Mouse (Mus musculus) neural tube, embryonic 14.5 days (tissue): ENCODE measurements around the gene Arhgef3. TPM values are rescaled to one million over a fixed set of nuclear protein-coding genes. Genes with fewer than 3 reads are reported as not detected.

Experiments used
- ATAC-seq: fragments of 200-750 bp; cut with Nextera tagmentation; 2 replicates; pipeline ENCODE4 v1.8.0; 2017; ENCODE audit warnings: low read depth, mild to moderate bottlenecking, moderate TSS enrichment, moderate library complexity
- H3K27ac ChIP-seq: fragments of 300-500 bp; sonication (generic); 2 replicates; pipeline ENCODE4 v1.5.1; 2014; ENCODE audit warnings: low read depth, mild to moderate bottlenecking, control low read depth, low read length, moderate library complexity, mixed read lengths
- H3K27me3 ChIP-seq: fragments of 300-500 bp; sonication (generic); 2 replicates; pipeline ENCODE4 v1.6.1; 2014; ENCODE audit warnings: low read length; ENCODE audit not compliant: control insufficient read depth, insufficient read depth
- H3K36me3 ChIP-seq: fragments of 300-500 bp; sonication (generic); 2 replicates; pipeline ENCODE4 v1.6.1; 2014; ENCODE audit warnings: low read length, mixed read lengths; ENCODE audit not compliant: control insufficient read depth, insufficient read depth
- H3K4me1 ChIP-seq: fragments of 300-500 bp; sonication (generic); 2 replicates; pipeline ENCODE4 v1.6.1; 2014; ENCODE audit warnings: low read length; ENCODE audit not compliant: control insufficient read depth, insufficient read depth
- H3K4me2 ChIP-seq: fragments of 300-500 bp; sonication (generic); 2 replicates; pipeline ENCODE4 v1.6.1; 2014; ENCODE audit warnings: mild to moderate bottlenecking, low read depth, low read length, control low read depth
- H3K4me3 ChIP-seq: fragments of 300-500 bp; sonication (generic); 2 replicates; pipeline ENCODE4 v1.5.1; 2014; ENCODE audit warnings: low read depth, low read length, control low read depth, mixed read lengths
- H3K9ac ChIP-seq: fragments of 300-500 bp; sonication (generic); replicated peaks from 2 replicates; pipeline ENCODE4 v1.6.1; 2014; ENCODE audit warnings: low read depth, mild to moderate bottlenecking, control low read depth, low read length, mixed read lengths
- H3K9me3 ChIP-seq: fragments of 300-500 bp; sonication (generic); 2 replicates; pipeline ENCODE4 v1.6.1; 2016; ENCODE audit warnings: low read length; ENCODE audit not compliant: control insufficient read depth
- WGBS: fragments of 180-500 bp; shearing (Covaris S2); extraction: QIAGEN DNeasy Blood & Tissue Kit; methylation state at CpG from one replicate; pipeline ENCODE4 v1.1.7; 2014; 5-methylcytosine and 5-hydroxymethylcytosine counted together
- polyA plus RNA-seq: library from polyadenylated mRNA; unstranded; fragments of >200 nt; fragmentation: Nextera tagmentation; extraction: Ambion mirVana; gene quantifications from 2 replicates; pipeline ENCODE4 v1.2.1, GENCODE M21; 2014

Gene Arhgef3
- polyA plus RNA-seq, 1 experiment from 2014 or later: 13.4 TPM

DNA sequence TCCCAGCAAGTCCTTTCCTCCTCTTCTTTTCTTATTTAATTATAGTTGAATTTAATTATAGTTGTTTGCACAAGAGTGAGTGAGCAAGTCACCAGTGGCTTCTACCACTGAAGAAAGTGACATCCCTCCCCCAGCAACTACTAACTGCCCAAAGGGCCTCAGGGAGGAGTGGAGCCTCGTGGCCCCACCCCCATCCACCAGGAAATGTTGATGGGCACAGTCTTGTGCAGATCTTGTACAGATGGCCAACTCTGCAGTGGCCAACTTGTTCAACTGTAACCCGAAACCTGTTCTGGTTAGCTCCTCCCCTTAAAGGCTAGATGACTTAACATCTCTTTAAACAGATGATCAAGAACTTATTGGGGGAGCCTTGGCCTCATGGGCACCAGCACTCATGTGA is 275.0 kb downstream of the Arhgef3 start:
- 81% methylated on average over 2 of the region's 2 CpGs for WGBS
- Histone ChIP-seq H3K9me3 (no peaks in the 10 kb centered on the region), H3K27ac (no peak overlapping the region), H3K27me3 (no peaks in the 10 kb centered on the region), H3K4me1 (no peaks in the 10 kb centered on the region), H3K9ac (no peak overlapping the region), H3K4me3 (no peak overlapping the region), H3K36me3 (no peaks in the 10 kb centered on the region), H3K4me2 (no peak overlapping the region)
- no peak for ATAC-seq

GRCm38 (mm10) chr14:27390663-27391062 is 276.0 kb downstream of the Arhgef3 start:
- H3K36me3 ChIP-seq: no peaks in the 10 kb centered on the region
- H3K4me1 ChIP-seq: no peaks in the 10 kb centered on the region
- WGBS: 51% methylated on average over 7 of the region's 7 CpGs
- H3K9me3 ChIP-seq: no peaks in the 10 kb centered on the region
- ATAC-seq: no peak
- H3K9ac ChIP-seq: no peak overlapping the region
- no peak overlapping the region for H3K27ac ChIP-seq
- no peak overlapping the region for H3K4me2 ChIP-seq
- H3K27me3 ChIP-seq: no peaks in the 10 kb centered on the region
- H3K4me3 ChIP-seq: no peak overlapping the region

GRCm38 (mm10) chr14:27391776-27392308 is 277.1 kb downstream of the Arhgef3 start:
- Histone ChIP-seq H3K9me3 (no peaks in the 10 kb centered on the region), H3K36me3 (no peaks in the 10 kb centered on the region), H3K4me2 (no peak overlapping the region), H3K27ac (no peak overlapping the region), H3K27me3 (no peaks in the 10 kb centered on the region), H3K4me1 (no peaks in the 10 kb centered on the region; the same call in 1 of the 2 replicates), H3K9ac (no peak overlapping the region), H3K4me3 (no peak overlapping the region)
- ATAC-seq: no peak
- 69% methylated on average over 9 of the region's 9 CpGs for WGBS

DNA sequence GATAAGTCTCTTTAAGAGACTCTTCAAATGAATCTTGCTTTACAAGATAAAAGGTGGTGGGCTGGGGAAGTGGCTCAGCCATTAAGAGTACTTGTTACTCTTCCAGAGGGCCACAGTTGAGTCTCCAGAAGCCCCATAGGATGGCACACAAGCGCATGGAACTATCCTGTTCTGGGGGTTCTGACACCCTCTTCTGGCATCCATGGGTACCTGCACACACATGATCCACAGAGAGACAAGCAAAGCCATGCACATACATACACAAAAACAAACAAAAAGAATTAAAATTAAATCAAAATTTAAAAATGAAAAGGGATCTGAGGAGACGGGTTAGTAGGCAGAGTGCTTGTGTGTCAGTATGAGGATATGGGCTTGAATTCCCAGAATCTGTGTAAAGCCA is 278.0 kb downstream of the Arhgef3 start:
- no peaks in the 10 kb centered on the region for H3K9me3 ChIP-seq
- H3K4me3 ChIP-seq: no peak overlapping the region
- no peak overlapping the region for H3K4me2 ChIP-seq
- H3K27ac ChIP-seq: no peak overlapping the region
- H3K36me3 ChIP-seq: no peaks in the 10 kb centered on the region
- no peak overlapping the region for H3K9ac ChIP-seq
- H3K27me3 ChIP-seq: no peaks in the 10 kb centered on the region
- WGBS: 94% methylated on average over 2 of the region's 2 CpGs
- no peak for ATAC-seq
- no peaks in the 10 kb centered on the region; the same call in 1 of the 2 replicates for H3K4me1 ChIP-seq

GRCm38 (mm10) chr14:27393806-27394205 is 279.1 kb downstream of the Arhgef3 start:
- H3K4me2 ChIP-seq: no peak overlapping the region
- no peak for ATAC-seq
- H3K4me1 ChIP-seq: no peaks in the 10 kb centered on the region; the same call in 1 of the 2 replicates
- no peaks in the 10 kb centered on the region for H3K36me3 ChIP-seq
- WGBS: 70% methylated on average over 10 of the region's 10 CpGs
- no peak overlapping the region for H3K9ac ChIP-seq
- H3K9me3 ChIP-seq: no peaks in the 10 kb centered on the region
- no peaks in the 10 kb centered on the region for H3K27me3 ChIP-seq
- no peak overlapping the region for H3K27ac ChIP-seq
- no peak overlapping the region for H3K4me3 ChIP-seq

GRCm38 (mm10) chr14:27396424-27396823 is 281.7 kb downstream of the Arhgef3 start:
- no peaks in the 10 kb centered on the region for H3K9me3 ChIP-seq
- 85% methylated on average over 7 of the region's 7 CpGs for WGBS
- H3K4me2 ChIP-seq: no peak overlapping the region
- H3K27ac ChIP-seq: no peak overlapping the region
- no peak overlapping the region for H3K9ac ChIP-seq
- H3K27me3 ChIP-seq: no peaks in the 10 kb centered on the region
- no peaks in the 10 kb centered on the region for H3K36me3 ChIP-seq
- H3K4me1 ChIP-seq: no peaks in the 10 kb centered on the region; the same call in 1 of the 2 replicates
- ATAC-seq: no peak
- no peak overlapping the region for H3K4me3 ChIP-seq

DNA sequence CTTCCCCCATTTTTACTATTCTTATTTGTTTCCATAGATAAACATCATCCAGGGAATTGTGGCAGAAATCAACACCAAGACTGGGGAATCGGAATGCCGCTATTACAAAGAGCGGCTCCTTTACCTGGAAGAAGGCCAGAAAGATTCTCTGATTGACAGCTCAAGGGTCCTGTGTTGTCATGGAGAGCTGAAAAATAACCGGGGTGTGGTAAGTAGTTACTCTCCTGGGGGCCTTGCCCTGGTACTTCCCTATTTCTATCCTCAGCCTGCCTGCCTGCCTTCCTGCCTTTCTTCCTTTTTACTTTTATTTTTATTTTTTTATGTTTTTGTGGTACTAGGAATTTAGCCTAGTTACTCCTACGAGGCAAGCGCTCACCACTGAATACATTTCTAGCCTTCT is 282.8 kb downstream of the Arhgef3 start:
- Histone ChIP-seq H3K4me1 (no peaks in the 10 kb centered on the region; the same call in 1 of the 2 replicates), H3K27me3 (no peaks in the 10 kb centered on the region), H3K9me3 (no peaks in the 10 kb centered on the region), H3K4me3 (no peak overlapping the region), H3K9ac (no peak overlapping the region), H3K4me2 (no peak overlapping the region), H3K36me3 (no peaks in the 10 kb centered on the region), H3K27ac (no peak overlapping the region)
- WGBS: 83% methylated on average over 6 of the region's 6 CpGs
- ATAC-seq: no peak

GRCm38 (mm10) chr14:27400495-27400894 is 285.8 kb downstream of the Arhgef3 start:
- 87% methylated on average over 6 of the region's 6 CpGs for WGBS
- Histone ChIP-seq H3K9me3 (no peaks in the 10 kb centered on the region), H3K27ac (no peak overlapping the region), H3K27me3 (no peaks in the 10 kb centered on the region), H3K4me2 (no peak overlapping the region), H3K4me1 (no peaks in the 10 kb centered on the region; the same call in 1 of the 2 replicates), H3K9ac (no peak overlapping the region), H3K4me3 (no peak overlapping the region), H3K36me3 (no peaks in the 10 kb centered on the region)
- ATAC-seq: no peak

GRCm38 (mm10) chr14:27401717-27402278 is 287.1 kb downstream of the Arhgef3 start:
- H3K4me2 ChIP-seq: no peak overlapping the region
- 91% methylated on average over 12 of the region's 12 CpGs for WGBS
- no peak overlapping the region for H3K4me3 ChIP-seq
- no peaks in the 10 kb centered on the region for H3K27me3 ChIP-seq
- no peak overlapping the region for H3K27ac ChIP-seq
- no peak for ATAC-seq
- no peaks in the 10 kb centered on the region for H3K4me1 ChIP-seq
- no peak overlapping the region for H3K9ac ChIP-seq
- H3K36me3 ChIP-seq: no peaks in the 10 kb centered on the region
- no peaks in the 10 kb centered on the region for H3K9me3 ChIP-seq
